Mouse (Mus musculus) liver, embryonic 14.5 days (tissue): ENCODE measurements around the gene Slc35b1.

ENCODE experiments used
- CTCF ChIP-seq: IDR thresholded peaks from 2 replicates; pipeline ENCODE4 v1.5.1; 2016; ENCODE audit warnings: antibody characterized with exemption, low read depth, control low read depth
- EP300 ChIP-seq: IDR thresholded peaks from 2 replicates; pipeline ENCODE4 v1.6.1; 2016; ENCODE audit warnings: antibody characterized with exemption, low read depth

GRCm38 (mm10) chr11:95402658-95403101 is 18.2 kb downstream of the Slc35b1 start:
- TF ChIP-seq CTCF (no peak), EP300 (no peak)
